Mouse (Mus musculus) cerebellum, adult 2 months (tissue): Measurements from ENCODE around the gene Ttc38. TPM values are rescaled to one million over a fixed set of nuclear protein-coding genes. Genes with fewer than 3 reads are reported as not detected.

Experiments used
- DNase-seq, 2 experiments: peaks; one replicate each; pipeline ENCODE4 v3.0.0; 2021
- H3K27ac ChIP-seq: fragments of 200-500 bp; 2 replicates; pipeline ENCODE4 v1.5.1; 2012; ENCODE audit warnings: low read length, control low read depth, inconsistent platforms; ENCODE audit not compliant: insufficient read depth
- H3K27me3 ChIP-seq: fragments of 200-500 bp; 2 replicates; pipeline ENCODE4 v1.6.1; 2012; ENCODE audit warnings: inconsistent platforms, mild to moderate bottlenecking, low read length, moderate library complexity; ENCODE audit not compliant: control insufficient read depth, insufficient read depth
- H3K4me1 ChIP-seq: fragments of 200-500 bp; 2 replicates; pipeline ENCODE4 v1.6.1; 2011; ENCODE audit warnings: low read length; ENCODE audit not compliant: control insufficient read depth, insufficient read depth
- H3K4me3 ChIP-seq: fragments of 200-500 bp; replicated peaks from 2 replicates; pipeline ENCODE3; 2011; ENCODE audit warnings: mild to moderate bottlenecking, low read depth, low read length, control low read depth; ENCODE audit not compliant: insufficient read depth
- CTCF ChIP-seq: fragments of 200-500 bp; IDR thresholded peaks from 2 replicates; pipeline ENCODE4 v1.5.1; 2011; ENCODE audit warnings: low read depth, mild to moderate bottlenecking, control low read depth, low read length, moderate library complexity, borderline replicate concordance; ENCODE audit not compliant: insufficient read depth
- POLR2A ChIP-seq: fragments of 200-500 bp; IDR thresholded peaks from 2 replicates; pipeline ENCODE4 v1.6.1; 2011; ENCODE audit warnings: low read length, control low read depth, borderline replicate concordance; ENCODE audit not compliant: insufficient read depth
- WGBS: fragments of 180-500 bp; shearing (Covaris S2); methylation state at CpG from one replicate; pipeline ENCODE4 v1.1.7; 2018; 5-methylcytosine and 5-hydroxymethylcytosine counted together
- polyA plus RNA-seq: library from polyadenylated mRNA; depleted of rRNA; stranded (reverse); fragments of >200 nt; gene quantifications from 2 replicates; pipeline ENCODE4 v1.2.3, GENCODE M21; 2012

Ttc38 gene
- polyA plus RNA-seq, 1 experiment: 5.1 TPM

DNA sequence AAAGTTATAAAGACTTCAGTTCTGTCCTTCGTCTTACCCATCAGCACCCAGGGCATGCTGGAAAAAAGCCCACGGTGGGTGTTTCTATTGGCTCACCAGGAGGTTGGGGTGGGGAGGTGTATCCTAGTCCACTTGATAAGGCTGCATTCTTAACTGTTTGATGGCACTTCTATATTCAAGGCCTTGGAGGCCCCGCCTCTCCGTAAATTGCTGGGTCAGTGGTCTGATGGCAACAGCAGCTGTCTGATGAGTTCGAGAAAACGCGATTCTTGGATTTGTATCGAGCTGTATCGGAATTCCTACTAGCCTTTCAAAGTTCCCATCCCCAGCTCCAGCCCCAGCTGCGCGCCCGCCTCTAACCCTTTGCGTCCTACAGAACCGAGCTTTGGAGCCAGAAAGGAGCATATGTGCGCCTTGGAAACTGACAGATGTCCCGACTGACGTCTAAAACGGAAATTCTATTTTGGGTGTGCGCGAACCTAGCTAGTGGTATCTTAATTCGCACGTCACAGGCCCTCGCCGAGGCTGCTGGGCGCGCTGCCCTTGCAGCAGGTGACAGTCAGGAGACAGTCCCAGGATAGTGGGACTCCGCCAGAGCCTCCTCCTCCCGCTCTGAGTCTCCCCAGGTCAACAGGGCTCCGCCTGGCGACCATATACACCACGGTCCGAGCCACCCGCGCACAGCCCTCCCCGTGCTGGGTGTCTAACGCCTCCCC is 21.1 kb upstream of the Ttc38 start:
- DNase-seq: peak; percentile 93 to 96
- TF ChIP-seq CTCF (0 out of 2 replicates have a peak, but pooled peaks have one; percentile 5), POLR2A (no peak)
- Histone ChIP-seq H3K4me1 (no peaks in the 10 kb centered on the region; the same call in 1 of the 2 replicates), H3K27me3 (no peaks in the 10 kb centered on the region), H3K27ac (peak overlapping the region; percentile 75), H3K4me3 (peak overlapping the region; percentile 89)
- 2% methylated on average over 36 of the region's 36 CpGs for WGBS

DNA sequence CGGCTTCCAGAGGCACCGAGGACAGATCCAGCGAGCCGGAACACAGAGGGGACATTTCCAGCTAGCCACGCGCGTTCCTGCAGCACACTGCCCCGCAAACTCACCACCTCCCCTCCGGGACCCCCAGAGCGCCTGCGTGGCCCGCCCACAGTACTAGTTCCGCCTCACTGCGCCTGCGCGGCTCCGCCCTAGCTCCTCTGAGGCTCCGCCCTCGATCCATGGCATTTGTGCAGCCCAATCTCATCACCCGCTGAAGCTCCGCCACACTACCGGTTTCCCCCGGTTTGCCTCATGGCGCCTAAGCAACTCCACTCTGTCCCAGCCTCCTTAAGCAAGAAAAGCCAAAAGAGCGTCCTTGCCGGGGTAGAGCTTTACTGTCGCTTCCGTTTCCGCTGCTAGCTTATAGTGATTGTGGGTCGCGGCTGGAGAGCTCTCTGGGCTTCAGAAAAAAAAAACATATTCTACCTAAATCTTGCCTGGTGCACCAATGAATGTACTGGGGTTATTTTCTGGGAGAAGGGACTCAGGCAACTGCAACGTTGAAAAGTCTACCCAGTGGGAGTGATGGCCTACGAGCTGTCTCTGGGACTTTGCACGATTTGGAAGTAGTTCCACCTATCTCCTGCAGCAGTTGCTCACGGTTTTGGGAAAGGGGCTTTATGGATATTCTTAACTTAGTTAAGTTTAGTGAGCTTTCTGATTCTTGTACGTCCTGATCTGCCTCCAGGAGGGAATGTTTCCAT is 20.4 kb upstream of the Ttc38 start, which contains the start of gene Cdpf1:
Gene Cdpf1, minus strand, starts transcription at position 163 of the 743 bp plus-strand sequence.
- no peaks in the 10 kb centered on the region for H3K27me3 ChIP-seq
- DNase-seq: peak; percentile 98 to 100
- WGBS: 2% methylated on average over 36 of the region's 36 CpGs
- peak within 1 kb of the TSS; percentile 87 for H3K27ac ChIP-seq
- TF ChIP-seq CTCF (no peak; the same call in 1 of the 2 replicates), POLR2A (peak; percentile 97)
- H3K4me1 ChIP-seq: no peaks in the 10 kb centered on the region; the same call in 1 of the 2 replicates
- H3K4me3 ChIP-seq: peak within 1 kb of the TSS; percentile 89

DNA sequence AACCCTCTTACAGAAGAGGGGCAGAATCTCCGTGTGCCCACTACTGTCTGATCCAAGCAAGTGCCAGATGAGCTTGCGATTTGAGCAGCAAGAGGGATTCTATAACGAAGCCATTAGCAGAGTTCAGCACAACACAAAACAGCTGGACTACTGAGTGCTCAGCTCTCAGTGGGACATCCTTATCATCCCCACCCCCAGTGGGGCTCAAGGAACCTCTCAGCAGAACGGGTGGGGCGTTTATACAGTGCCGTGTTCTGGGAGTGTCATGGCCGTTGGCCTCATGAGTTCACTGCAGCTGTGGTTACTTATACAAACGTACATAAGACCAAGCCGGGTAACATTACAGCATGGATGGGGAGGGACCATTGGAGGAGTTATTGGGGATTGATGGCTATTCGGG is 18.7 kb upstream of the Ttc38 start:
- Histone ChIP-seq H3K4me3 (no peak overlapping the region), H3K4me1 (no peaks in the 10 kb centered on the region; the same call in 1 of the 2 replicates), H3K27ac (no peak overlapping the region), H3K27me3 (no peaks in the 10 kb centered on the region)
- TF ChIP-seq CTCF: no peak
- no peak for TF ChIP-seq POLR2A
- no peak for DNase-seq
- WGBS: 74% methylated on average over 10 of the region's 10 CpGs

- Histone ChIP-seq H3K4me1 (peaks cover 3% of the 10 kb centered on the region; the same call in 1 of the 2 replicates), H3K27ac (no peak within 1 kb of the TSS), H3K27me3 (no peaks in the 10 kb centered on the region), H3K4me3 (peak within 1 kb of the TSS; percentile 56)
- TF ChIP-seq CTCF (no peak), POLR2A (no peak)
- peak; percentile 61 to 71 for DNase-seq
- 2% methylated on average over 65 of the region's 65 CpGs for WGBS
Observed at GRCm38 (mm10) chr15:85821203-85822010, 10.7 kb upstream of the Ttc38 start, which contains the start of gene Pkdrej. Gene Pkdrej, minus strand, starts transcription at chr15:85821734.

- Histone ChIP-seq H3K27ac (no peak overlapping the region), H3K4me1 (peaks cover 3% of the 10 kb centered on the region; the same call in 1 of the 2 replicates), H3K4me3 (peak overlapping the region; percentile 56), H3K27me3 (no peaks in the 10 kb centered on the region)
- TF ChIP-seq CTCF (peak; percentile 36; the same call in 1 of the 2 replicates), POLR2A (no peak)
- DNase-seq: peak in 1 of 2 experiments; percentile 34
- 43% methylated on average over 4 of the region's 4 CpGs for WGBS
Observed at GRCm38 (mm10) chr15:85822011-85822359, 10.1 kb upstream of the Ttc38 start.

GRCm38 (mm10) chr15:85826676-85827075 is 5.4 kb upstream of the Ttc38 start:
- WGBS: 62% methylated on average over 5 of the region's 5 CpGs
- no peak overlapping the region for H3K4me3 ChIP-seq
- H3K27me3 ChIP-seq: no peaks in the 10 kb centered on the region
- DNase-seq: no peak
- H3K4me1 ChIP-seq: no peaks in the 10 kb centered on the region
- H3K27ac ChIP-seq: no peak overlapping the region
- TF ChIP-seq POLR2A: no peak

- no peak for TF ChIP-seq POLR2A
- no peak for TF ChIP-seq CTCF
- no peak overlapping the region for H3K27ac ChIP-seq
- no peaks in the 10 kb centered on the region for H3K27me3 ChIP-seq
- 87% methylated on average over 4 of the region's 4 CpGs for WGBS
- peaks cover 3% of the 10 kb centered on the region; the same call in 1 of the 2 replicates for H3K4me1 ChIP-seq
- no peak for DNase-seq
- no peak overlapping the region for H3K4me3 ChIP-seq
Observed at GRCm38 (mm10) chr15:85828071-85828470, 4.0 kb upstream of the Ttc38 start.
